Mouse (Mus musculus): ENCODE data around the gene Crispld2. TPM values are rescaled to one million over a fixed set of nuclear protein-coding genes. Genes with fewer than 3 reads are reported as not detected.
A peak's percentile ranks its signal among the peaks of the same experiment; 100 is the strongest.

Gene Crispld2
- polyA plus RNA-seq, 1 experiment from 2014 or later = 9.2 TPM

DNA sequence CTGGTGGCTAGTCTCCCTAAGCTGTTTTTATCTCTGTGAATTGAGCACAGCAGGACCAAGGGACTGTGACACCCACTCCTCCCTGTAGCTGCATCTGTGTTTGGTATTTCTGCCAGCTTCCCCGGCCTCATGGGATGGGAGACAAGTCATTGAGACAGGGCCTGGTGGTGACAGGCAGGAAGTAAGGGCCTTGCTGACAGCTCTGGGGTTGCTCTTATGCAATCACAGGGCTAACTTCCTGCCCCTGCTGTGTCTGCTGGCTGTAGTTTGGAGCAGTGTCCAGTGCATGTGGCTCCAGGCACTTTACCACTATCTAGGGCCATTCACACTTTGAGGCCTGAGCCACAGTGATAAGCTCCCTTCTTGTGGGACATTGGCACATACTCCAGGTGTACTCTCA is 48.6 kb downstream of the Crispld2 start:
- Histone ChIP-seq H3K4me2 (replicated peaks; ENCODE audit: low read depth) (no peak overlapping the region), H3K4me3 (ENCODE audit: low read depth, low read length) (no peak overlapping the region), H3K9me3 (ENCODE audit: control insufficient read depth) (no peaks in the 10 kb centered on the region), H3K27ac (ENCODE audit: low read depth, low read length) (no peak overlapping the region), H3K36me3 (ENCODE audit: control insufficient read depth, insufficient read depth) (no peaks in the 10 kb centered on the region), H3K27me3 (replicated peaks; ENCODE audit: control insufficient read depth, insufficient read depth, low read length) (no peaks in the 10 kb centered on the region), H3K4me1 (replicated peaks; ENCODE audit: control insufficient read depth, insufficient read depth, low read length) (peaks cover 4% of the 10 kb centered on the region), H3K9ac (ENCODE audit: low read depth, low read length) (no peak overlapping the region)
- no peak for ATAC-seq
- WGBS = 61% methylated on average over 1 of the region's 1 CpGs
- TF ChIP-seq CTCF (IDR thresholded peaks at IDR 0.05; ENCODE audit: low read depth) = no peak

GRCm38 (mm10) chr8:120042542-120043312 is 50.5 kb downstream of the Crispld2 start:
- H3K27ac ChIP-seq (ENCODE audit: low read depth, low read length) = no peak overlapping the region
- no peak overlapping the region for H3K9ac ChIP-seq (ENCODE audit: low read depth, low read length)
- H3K4me3 ChIP-seq (ENCODE audit: low read depth, low read length) = no peak overlapping the region
- no peak for ATAC-seq
- H3K27me3 ChIP-seq (replicated peaks; ENCODE audit: control insufficient read depth, insufficient read depth, low read length) = no peaks in the 10 kb centered on the region
- H3K9me3 ChIP-seq (ENCODE audit: control insufficient read depth) = no peaks in the 10 kb centered on the region
- H3K36me3 ChIP-seq (ENCODE audit: control insufficient read depth, insufficient read depth) = no peaks in the 10 kb centered on the region
- no peak for TF ChIP-seq CTCF (IDR thresholded peaks at IDR 0.05; ENCODE audit: low read depth)
- H3K4me2 ChIP-seq (replicated peaks; ENCODE audit: low read depth) = no peak overlapping the region
- H3K4me1 ChIP-seq (replicated peaks; ENCODE audit: control insufficient read depth, insufficient read depth, low read length) = no peaks in the 10 kb centered on the region
- 58% methylated on average over 10 of the region's 10 CpGs for WGBS

DNA sequence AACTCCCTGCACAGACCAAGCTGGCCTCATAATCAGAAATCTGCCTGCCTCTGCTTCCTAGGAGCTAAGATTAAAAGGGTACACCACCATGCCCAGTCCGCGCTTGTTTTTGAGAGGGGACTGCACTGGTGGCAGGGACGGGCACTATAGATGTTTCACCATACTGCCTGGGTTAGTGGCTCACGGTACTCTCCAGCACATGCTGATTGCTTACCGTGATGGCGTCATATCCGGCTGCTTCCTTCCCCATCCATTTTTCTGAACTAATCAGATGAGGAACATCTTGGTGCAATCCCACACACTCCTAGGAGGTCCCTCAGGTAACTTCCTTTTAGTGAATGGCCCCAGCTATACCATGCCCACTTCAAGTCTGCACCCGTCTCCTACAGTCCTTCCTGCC is 52.7 kb downstream of the Crispld2 start:
- ATAC-seq = no peak
- no peaks in the 10 kb centered on the region for H3K4me1 ChIP-seq (replicated peaks; ENCODE audit: control insufficient read depth, insufficient read depth, low read length)

DNA sequence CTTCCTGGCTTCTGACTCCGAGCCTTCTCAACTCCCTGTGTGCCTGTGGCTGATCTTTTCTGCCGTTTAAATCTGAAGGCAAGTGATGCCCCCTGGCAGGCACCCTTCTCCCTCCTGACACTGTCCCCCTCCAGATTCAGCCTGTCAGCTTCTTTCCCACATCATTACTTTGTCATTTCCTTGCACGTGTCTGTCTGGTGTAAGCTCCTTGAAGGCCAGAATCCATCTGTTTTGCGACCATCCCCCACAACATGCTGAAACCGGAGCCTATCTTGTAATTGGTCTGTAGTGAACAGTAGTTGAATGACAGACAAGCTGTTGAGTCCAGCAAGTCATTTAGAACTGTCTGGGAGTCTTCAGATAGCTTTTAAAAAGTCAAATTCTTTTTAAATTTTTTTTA is 53.2 kb downstream of the Crispld2 start:
- no peak for TF ChIP-seq CTCF (IDR thresholded peaks at IDR 0.05; ENCODE audit: low read depth)
- H3K9me3 ChIP-seq (ENCODE audit: control insufficient read depth) = no peaks in the 10 kb centered on the region
- ATAC-seq = no peak
- no peak overlapping the region for H3K9ac ChIP-seq (ENCODE audit: low read depth, low read length)
- H3K36me3 ChIP-seq (ENCODE audit: control insufficient read depth, insufficient read depth) = no peaks in the 10 kb centered on the region
- H3K4me2 ChIP-seq (replicated peaks; ENCODE audit: low read depth) = no peak overlapping the region
- no peak overlapping the region for H3K27ac ChIP-seq (ENCODE audit: low read depth, low read length)
- WGBS = 70% methylated on average over 5 of the region's 5 CpGs
- H3K4me1 ChIP-seq (replicated peaks; ENCODE audit: control insufficient read depth, insufficient read depth, low read length) = no peaks in the 10 kb centered on the region
- H3K4me3 ChIP-seq (ENCODE audit: low read depth, low read length) = no peak overlapping the region
- no peaks in the 10 kb centered on the region for H3K27me3 ChIP-seq (replicated peaks; ENCODE audit: control insufficient read depth, insufficient read depth, low read length)

More for the DNA sequence above, 52.7 kb downstream of the Crispld2 start:
- Histone ChIP-seq H3K4me3 (ENCODE audit: low read depth, low read length) (no peak overlapping the region), H3K4me2 (replicated peaks; ENCODE audit: low read depth) (no peak overlapping the region), H3K36me3 (ENCODE audit: control insufficient read depth, insufficient read depth) (no peaks in the 10 kb centered on the region), H3K9me3 (ENCODE audit: control insufficient read depth) (no peaks in the 10 kb centered on the region), H3K27ac (ENCODE audit: low read depth, low read length) (no peak overlapping the region), H3K27me3 (replicated peaks; ENCODE audit: control insufficient read depth, insufficient read depth, low read length) (no peaks in the 10 kb centered on the region), H3K9ac (ENCODE audit: low read depth, low read length) (no peak overlapping the region)
- WGBS = 93% methylated on average over 8 of the region's 8 CpGs
- no peak for TF ChIP-seq CTCF (IDR thresholded peaks at IDR 0.05; ENCODE audit: low read depth)

- Histone ChIP-seq H3K9ac (ENCODE audit: low read depth, low read length) (no peak overlapping the region), H3K27ac (ENCODE audit: low read depth, low read length) (peak overlapping the region; percentile 60), H3K4me3 (ENCODE audit: low read depth, low read length) (no peak overlapping the region), H3K9me3 (ENCODE audit: control insufficient read depth) (no peaks in the 10 kb centered on the region), H3K4me2 (replicated peaks; ENCODE audit: low read depth) (no peak overlapping the region), H3K4me1 (replicated peaks; ENCODE audit: control insufficient read depth, insufficient read depth, low read length) (no peaks in the 10 kb centered on the region), H3K36me3 (ENCODE audit: control insufficient read depth, insufficient read depth) (no peaks in the 10 kb centered on the region), H3K27me3 (replicated peaks; ENCODE audit: control insufficient read depth, insufficient read depth, low read length) (no peaks in the 10 kb centered on the region)
- no peak for TF ChIP-seq CTCF (IDR thresholded peaks at IDR 0.05; ENCODE audit: low read depth)
- 62% methylated on average over 14 of the region's 14 CpGs for WGBS
- peak; percentile 41; the same call in 1 of the 2 replicates for ATAC-seq
Observed at GRCm38 (mm10) chr8:120046258-120047020, 54.2 kb downstream of the Crispld2 start.

- Histone ChIP-seq H3K27me3 (replicated peaks; ENCODE audit: control insufficient read depth, insufficient read depth, low read length) (no peaks in the 10 kb centered on the region), H3K9ac (ENCODE audit: low read depth, low read length) (no peak overlapping the region), H3K36me3 (ENCODE audit: control insufficient read depth, insufficient read depth) (no peaks in the 10 kb centered on the region), H3K4me2 (replicated peaks; ENCODE audit: low read depth) (no peak overlapping the region), H3K27ac (ENCODE audit: low read depth, low read length) (no peak overlapping the region), H3K4me3 (ENCODE audit: low read depth, low read length) (no peak overlapping the region), H3K4me1 (replicated peaks; ENCODE audit: control insufficient read depth, insufficient read depth, low read length) (no peaks in the 10 kb centered on the region), H3K9me3 (ENCODE audit: control insufficient read depth) (no peaks in the 10 kb centered on the region)
- no peak for TF ChIP-seq CTCF (IDR thresholded peaks at IDR 0.05; ENCODE audit: low read depth)
- ATAC-seq = no peak
- WGBS = 89% methylated on average over 13 of the region's 13 CpGs
Observed at GRCm38 (mm10) chr8:120049949-120050348, 57.7 kb downstream of the Crispld2 start.
